Mouse (Mus musculus) left cerebral cortex, adult 11 months (tissue): ENCODE measurements around the gene Map2k6.
"Not testable (repeated sequence)": the region's sequence is repeated elsewhere in the genome, so short reads cannot be mapped to it uniquely, and the experiment has no call there.

Experiments used
- DNase-seq: peaks from one replicate; pipeline ENCODE4 v3.0.0; 2022; ENCODE audit warnings: low spot score

Map2k6 gene

GRCm38 (mm10) chr11:110398553-110399239 lies at the start of gene Map2k6:
TSS of gene Map2k6 (plus strand) at chr11:110399122.
- peak; percentile 84 for DNase-seq

GRCm38 (mm10) chr11:110354261-110354660 lies 44.7 kb upstream of the Map2k6 start:
- no peak for DNase-seq

- DNase-seq = not testable (repeated sequence)
These were observed 43.8 kb upstream of the Map2k6 start for GRCm38 (mm10) chr11:110355131-110355530.

- peak; percentile 51 for DNase-seq
These were observed 41.0 kb upstream of the Map2k6 start for GRCm38 (mm10) chr11:110357756-110358551.

- no peak for DNase-seq
These were observed 33.9 kb upstream of the Map2k6 start for GRCm38 (mm10) chr11:110365016-110365415.

- no peak for DNase-seq
These were observed 32.0 kb upstream of the Map2k6 start for GRCm38 (mm10) chr11:110366902-110367301.

- DNase-seq = no peak
These were observed 31.3 kb upstream of the Map2k6 start for GRCm38 (mm10) chr11:110367638-110368037.

GRCm38 (mm10) chr11:110369312-110370019 lies 29.5 kb upstream of the Map2k6 start:
- no peak for DNase-seq

- DNase-seq = no peak
These were observed 27.1 kb upstream of the Map2k6 start for GRCm38 (mm10) chr11:110371827-110372226.

GRCm38 (mm10) chr11:110372266-110372954 lies 26.5 kb upstream of the Map2k6 start:
- DNase-seq = no peak

- no peak for DNase-seq
These were observed 24.9 kb upstream of the Map2k6 start for GRCm38 (mm10) chr11:110374036-110374435.

- DNase-seq = peak; percentile 13
These were observed 19.1 kb upstream of the Map2k6 start for GRCm38 (mm10) chr11:110379661-110380309.

GRCm38 (mm10) chr11:110380310-110380668 lies 18.6 kb upstream of the Map2k6 start:
- DNase-seq = no peak

- DNase-seq = no peak
These were observed 13.4 kb upstream of the Map2k6 start for GRCm38 (mm10) chr11:110385487-110385886.

GRCm38 (mm10) chr11:110392763-110393162 lies 6.2 kb upstream of the Map2k6 start:
- no peak for DNase-seq

GRCm38 (mm10) chr11:110394788-110395452 lies 4.0 kb upstream of the Map2k6 start:
- no peak for DNase-seq

- no peak for DNase-seq
These were observed 2.8 kb upstream of the Map2k6 start for GRCm38 (mm10) chr11:110396085-110396484.

- no peak for DNase-seq
These were observed 573 bp downstream of the Map2k6 start for GRCm38 (mm10) chr11:110399240-110400150.

- DNase-seq = no peak
These were observed 1.4 kb downstream of the Map2k6 start for GRCm38 (mm10) chr11:110400283-110400682.

GRCm38 (mm10) chr11:110402671-110403070 lies 3.7 kb downstream of the Map2k6 start:
- DNase-seq = no peak
